ENCODE assay signal across 1 mouse cellular context in genomic region chr1:175936282-175936737, GRCm38 (mm10).
TF ChIP-seq lines count a peak whose summit lies in the region.

No protein-coding gene starts in this region.

TF ChIP-seq in CH12.LX, 34 proteins besides CTCF, POLR2A, EP300 and RAD21:
- TF ChIP-seq SMC3 (IDR thresholded peaks at IDR 0.05; ENCODE audit: low read depth, low read length) (peak; percentile 69), MYC (IDR thresholded peaks at IDR 0.05; ENCODE audit: low read depth, low read length) (0 out of 2 replicates have a peak, but pooled peaks have one; percentile 32), IRF4 (IDR thresholded peaks at IDR 0.05; ENCODE audit: low read depth, low read length) (no peak)
